Mouse (Mus musculus) lung, adult 10 weeks (tissue): ENCODE results near the gene 1700001F09Rik. TPM values are rescaled to one million over a fixed set of nuclear protein-coding genes. Genes with fewer than 3 reads are reported as not detected.

Source experiments
- polyA plus RNA-seq: library from polyadenylated mRNA; stranded (reverse); fragments of 350-450 nt; fragmentation: Illumina TruSeq; extraction: RNeasy Lipid Tissue Mini Kit (QIAGEN cat#74804); gene quantifications from one replicate; pipeline ENCODE4 v1.2.3, GENCODE M21; 2014; ENCODE audit warnings: low read depth, low replicate concordance; ENCODE audit not compliant: insufficient read depth

Gene 1700001F09Rik
- not detected for polyA plus RNA-seq

GRCm38 (mm10) chr14:43347711-43348110 lies at the start of gene 1700001F09Rik:
TSS of gene 1700001F09Rik (minus strand) at chr14:43347811.

GRCm38 (mm10) chr14:43293503-43293902 lies 54.1 kb downstream of the 1700001F09Rik start, which contains the start of gene Gm8127:
TSS of gene Gm8127 (minus strand) at chr14:43293832.

Other genes starting within 250 kb of the 1700001F09Rik start
- not detected for gene Gm8104, start 247.2 kb downstream of the 1700001F09Rik start, polyA plus RNA-seq
- gene Gm7233, start 167.9 kb downstream of the 1700001F09Rik start, polyA plus RNA-seq, result not detected
- gene Gm8122, start 112.5 kb downstream of the 1700001F09Rik start, polyA plus RNA-seq, result not detected
- not detected for gene Gm8126, start 89.2 kb downstream of the 1700001F09Rik start, polyA plus RNA-seq
- not detected for gene Gm9732, start 72.8 kb downstream of the 1700001F09Rik start, polyA plus RNA-seq
- gene Gm8127, start 54.0 kb downstream of the 1700001F09Rik start, polyA plus RNA-seq, result not detected
- not detected for gene Gm8138, start 68.5 kb upstream of the 1700001F09Rik start, polyA plus RNA-seq
- not detected for gene Gm5799, start 195.8 kb upstream of the 1700001F09Rik start, polyA plus RNA-seq
- not detected for gene Gm17654, start 231.3 kb upstream of the 1700001F09Rik start, polyA plus RNA-seq